Mouse (Mus musculus): ENCODE data around the gene Uggt1. TPM values are rescaled to one million over a fixed set of nuclear protein-coding genes. Genes with fewer than 3 reads are reported as not detected.
A peak's percentile ranks its signal among the peaks of the same experiment; 100 is the strongest.

Gene Uggt1
- polyA plus RNA-seq, 1 experiment from 2014 or later = 75.9 TPM

- no peaks in the 10 kb centered on the region for H3K36me3 ChIP-seq (ENCODE audit: control insufficient read depth, insufficient read depth, low read length)
- H3K4me3 ChIP-seq (ENCODE audit: low read depth, low read length) = no peak overlapping the region
- 9% methylated on average over 9 of the region's 9 CpGs for WGBS
- peaks cover 7% of the 10 kb centered on the region; the same call in 1 of the 2 replicates for H3K27me3 ChIP-seq (ENCODE audit: control insufficient read depth, insufficient read depth, low read length)
- H3K4me1 ChIP-seq (ENCODE audit: control insufficient read depth, insufficient read depth, low read length) = peaks cover 6% of the 10 kb centered on the region
- no peak overlapping the region for H3K27ac ChIP-seq (replicated peaks; ENCODE audit: low read depth, low read length)
- peak; percentile 33 for DNase-seq (ENCODE audit: low spot score)
- no peak for ATAC-seq (ENCODE audit: insufficient number of reproducible peaks, low FRiP score, low TSS enrichment, low read depth)
- H3K9me3 ChIP-seq (ENCODE audit: control insufficient read depth, low read length) = no peaks in the 10 kb centered on the region
- H3K9ac ChIP-seq (ENCODE audit: low read length) = no peak overlapping the region
- H3K4me2 ChIP-seq (ENCODE audit: low read depth, severe bottlenecking) = peak overlapping the region; percentile 5; the same call in 1 of the 2 replicates
Observed at GRCm38 (mm10) chr1:36273288-36273687, 28.8 kb upstream of the Uggt1 start.

- peaks cover 6% of the 10 kb centered on the region for H3K4me1 ChIP-seq (ENCODE audit: control insufficient read depth, insufficient read depth, low read length)
- no peak overlapping the region for H3K27ac ChIP-seq (replicated peaks; ENCODE audit: low read depth, low read length)
- WGBS = 79% methylated on average over 4 of the region's 5 CpGs
- ATAC-seq (ENCODE audit: insufficient number of reproducible peaks, low FRiP score, low TSS enrichment, low read depth) = no peak
- H3K36me3 ChIP-seq (ENCODE audit: control insufficient read depth, insufficient read depth, low read length) = no peaks in the 10 kb centered on the region
- H3K4me3 ChIP-seq (ENCODE audit: low read depth, low read length) = no peak overlapping the region
- H3K4me2 ChIP-seq (ENCODE audit: low read depth, severe bottlenecking) = no peak overlapping the region
- no peak for DNase-seq (ENCODE audit: low spot score)
- no peak overlapping the region for H3K9ac ChIP-seq (ENCODE audit: low read length)
- H3K27me3 ChIP-seq (ENCODE audit: control insufficient read depth, insufficient read depth, low read length) = peaks cover 7% of the 10 kb centered on the region; the same call in 1 of the 2 replicates
- H3K9me3 ChIP-seq (ENCODE audit: control insufficient read depth, low read length) = no peaks in the 10 kb centered on the region
Observed at GRCm38 (mm10) chr1:36272546-36272945, 28.0 kb upstream of the Uggt1 start.

- no peak for DNase-seq (ENCODE audit: low spot score)
- no peak for ATAC-seq (ENCODE audit: insufficient number of reproducible peaks, low FRiP score, low TSS enrichment, low read depth)
- Histone ChIP-seq H3K4me3 (ENCODE audit: low read depth, low read length) (no peak overlapping the region), H3K9me3 (ENCODE audit: control insufficient read depth, low read length) (no peaks in the 10 kb centered on the region), H3K4me1 (ENCODE audit: control insufficient read depth, insufficient read depth, low read length) (peaks cover 6% of the 10 kb centered on the region), H3K4me2 (ENCODE audit: low read depth, severe bottlenecking) (no peak overlapping the region), H3K27me3 (ENCODE audit: control insufficient read depth, insufficient read depth, low read length) (peaks cover 7% of the 10 kb centered on the region; the same call in 1 of the 2 replicates), H3K36me3 (ENCODE audit: control insufficient read depth, insufficient read depth, low read length) (no peaks in the 10 kb centered on the region), H3K9ac (ENCODE audit: low read length) (no peak overlapping the region), H3K27ac (replicated peaks; ENCODE audit: low read depth, low read length) (no peak overlapping the region)
- WGBS = 78% methylated on average over 8 of the region's 8 CpGs
Observed at GRCm38 (mm10) chr1:36271516-36272230, 27.2 kb upstream of the Uggt1 start.

- ATAC-seq (ENCODE audit: insufficient number of reproducible peaks, low FRiP score, low TSS enrichment, low read depth) (no peak), DNase-seq (ENCODE audit: low spot score) (no peak)
- Histone ChIP-seq H3K27ac (replicated peaks; ENCODE audit: low read depth, low read length) (no peak overlapping the region), H3K4me1 (ENCODE audit: control insufficient read depth, insufficient read depth, low read length) (peaks cover 6% of the 10 kb centered on the region), H3K27me3 (ENCODE audit: control insufficient read depth, insufficient read depth, low read length) (peaks cover 7% of the 10 kb centered on the region; the same call in 1 of the 2 replicates), H3K9me3 (ENCODE audit: control insufficient read depth, low read length) (no peaks in the 10 kb centered on the region), H3K9ac (ENCODE audit: low read length) (no peak overlapping the region), H3K36me3 (ENCODE audit: control insufficient read depth, insufficient read depth, low read length) (no peaks in the 10 kb centered on the region), H3K4me2 (ENCODE audit: low read depth, severe bottlenecking) (no peak overlapping the region), H3K4me3 (ENCODE audit: low read depth, low read length) (no peak overlapping the region)
- WGBS = 46% methylated on average over 3 of the region's 3 CpGs
Observed at GRCm38 (mm10) chr1:36270666-36271065, 26.1 kb upstream of the Uggt1 start.

GRCm38 (mm10) chr1:36269121-36269795 is 24.7 kb upstream of the Uggt1 start:
- Histone ChIP-seq H3K4me2 (ENCODE audit: low read depth, severe bottlenecking) (peak overlapping the region; percentile 38), H3K9me3 (ENCODE audit: control insufficient read depth, low read length) (no peaks in the 10 kb centered on the region), H3K27me3 (ENCODE audit: control insufficient read depth, insufficient read depth, low read length) (peaks cover 7% of the 10 kb centered on the region; the same call in 1 of the 2 replicates), H3K27ac (replicated peaks; ENCODE audit: low read depth, low read length) (no peak overlapping the region), H3K9ac (ENCODE audit: low read length) (no peak overlapping the region), H3K4me3 (ENCODE audit: low read depth, low read length) (no peak overlapping the region), H3K4me1 (ENCODE audit: control insufficient read depth, insufficient read depth, low read length) (peaks cover 6% of the 10 kb centered on the region), H3K36me3 (ENCODE audit: control insufficient read depth, insufficient read depth, low read length) (no peaks in the 10 kb centered on the region)
- WGBS = 44% methylated on average over 54 of the region's 54 CpGs
- no peak for ATAC-seq (ENCODE audit: insufficient number of reproducible peaks, low FRiP score, low TSS enrichment, low read depth)
- no peak for DNase-seq (ENCODE audit: low spot score)

GRCm38 (mm10) chr1:36267595-36267994 is 23.1 kb upstream of the Uggt1 start:
- H3K9ac ChIP-seq (ENCODE audit: low read length) = no peak overlapping the region
- 92% methylated on average over 3 of the region's 3 CpGs for WGBS

GRCm38 (mm10) chr1:36266293-36266692 is 21.8 kb upstream of the Uggt1 start:
- no peak overlapping the region for H3K4me2 ChIP-seq (ENCODE audit: low read depth, severe bottlenecking)
- H3K9ac ChIP-seq (ENCODE audit: low read length) = no peak overlapping the region
- DNase-seq (ENCODE audit: low spot score) = no peak
- WGBS = 86% methylated on average over 6 of the region's 6 CpGs
- no peak overlapping the region for H3K27ac ChIP-seq (replicated peaks; ENCODE audit: low read depth, low read length)
- H3K9me3 ChIP-seq (ENCODE audit: control insufficient read depth, low read length) = no peaks in the 10 kb centered on the region
- H3K4me3 ChIP-seq (ENCODE audit: low read depth, low read length) = no peak overlapping the region
- H3K36me3 ChIP-seq (ENCODE audit: control insufficient read depth, insufficient read depth, low read length) = no peaks in the 10 kb centered on the region
- peaks cover 7% of the 10 kb centered on the region; the same call in 1 of the 2 replicates for H3K27me3 ChIP-seq (ENCODE audit: control insufficient read depth, insufficient read depth, low read length)
- no peak for ATAC-seq (ENCODE audit: insufficient number of reproducible peaks, low FRiP score, low TSS enrichment, low read depth)
- H3K4me1 ChIP-seq (ENCODE audit: control insufficient read depth, insufficient read depth, low read length) = no peaks in the 10 kb centered on the region; the same call in 1 of the 2 replicates

More at GRCm38 (mm10) chr1:36267595-36267994, 23.1 kb upstream of the Uggt1 start:
- Histone ChIP-seq H3K4me2 (ENCODE audit: low read depth, severe bottlenecking) (no peak overlapping the region), H3K4me1 (ENCODE audit: control insufficient read depth, insufficient read depth, low read length) (no peaks in the 10 kb centered on the region; the same call in 1 of the 2 replicates), H3K27me3 (ENCODE audit: control insufficient read depth, insufficient read depth, low read length) (peaks cover 7% of the 10 kb centered on the region; the same call in 1 of the 2 replicates), H3K36me3 (ENCODE audit: control insufficient read depth, insufficient read depth, low read length) (no peaks in the 10 kb centered on the region), H3K27ac (replicated peaks; ENCODE audit: low read depth, low read length) (no peak overlapping the region), H3K4me3 (ENCODE audit: low read depth, low read length) (no peak overlapping the region), H3K9me3 (ENCODE audit: control insufficient read depth, low read length) (no peaks in the 10 kb centered on the region)
- DNase-seq (ENCODE audit: low spot score) (no peak), ATAC-seq (ENCODE audit: insufficient number of reproducible peaks, low FRiP score, low TSS enrichment, low read depth) (no peak)

GRCm38 (mm10) chr1:36263833-36264488 is 19.4 kb upstream of the Uggt1 start:
- no peak for ATAC-seq (ENCODE audit: insufficient number of reproducible peaks, low FRiP score, low TSS enrichment, low read depth)
- no peaks in the 10 kb centered on the region for H3K4me1 ChIP-seq (ENCODE audit: control insufficient read depth, insufficient read depth, low read length)
- H3K9ac ChIP-seq (ENCODE audit: low read length) = no peak overlapping the region
- WGBS = 77% methylated on average over 13 of the region's 13 CpGs
- peaks cover under 1% of the 10 kb centered on the region; the same call in 1 of the 2 replicates for H3K27me3 ChIP-seq (ENCODE audit: control insufficient read depth, insufficient read depth, low read length)
- H3K4me2 ChIP-seq (ENCODE audit: low read depth, severe bottlenecking) = no peak overlapping the region
- no peaks in the 10 kb centered on the region for H3K36me3 ChIP-seq (ENCODE audit: control insufficient read depth, insufficient read depth, low read length)
- no peak for DNase-seq (ENCODE audit: low spot score)
- H3K4me3 ChIP-seq (ENCODE audit: low read depth, low read length) = no peak overlapping the region
- H3K27ac ChIP-seq (replicated peaks; ENCODE audit: low read depth, low read length) = no peak overlapping the region
- H3K9me3 ChIP-seq (ENCODE audit: control insufficient read depth, low read length) = no peaks in the 10 kb centered on the region

Measured in limb, embryonic 11.5 days (tissue).